Mouse (Mus musculus): ENCODE results near the gene Prkcz. TPM values are rescaled to one million over a fixed set of nuclear protein-coding genes. Genes with fewer than 3 reads are reported as not detected.

The Prkcz gene
- polyA plus RNA-seq (2012; rRNA removed; ENCODE audit: low replicate concordance), result 1.7 and 9.6 TPM in 2 replicates

DNA sequence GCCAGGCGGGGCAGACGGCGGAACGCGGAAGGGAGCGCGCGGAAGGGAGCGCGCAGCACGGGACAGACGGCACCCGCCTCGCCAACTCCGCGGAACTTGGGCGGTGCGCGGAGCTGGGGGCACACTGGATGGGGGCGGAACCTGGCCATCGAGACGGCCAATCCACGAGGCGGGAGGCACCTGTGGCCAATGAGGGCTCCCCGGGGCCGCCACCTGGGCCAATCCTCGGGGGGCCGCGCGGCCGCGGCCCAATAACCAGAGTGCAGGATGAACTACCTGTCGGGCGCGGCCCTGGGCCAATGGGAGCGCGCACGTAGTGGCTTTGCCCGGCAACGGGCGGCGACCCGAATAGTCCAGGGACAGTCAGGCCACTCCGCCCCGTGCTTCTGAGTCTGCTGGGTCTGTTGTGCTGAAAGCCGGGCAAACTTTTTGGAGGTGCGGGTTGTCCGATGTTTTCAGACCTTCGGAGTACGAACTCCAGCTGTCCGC is at the start of gene Prkcz:
Gene Prkcz, minus strand, starts transcription at position 59 of the 489 bp plus-strand sequence.

DNA sequence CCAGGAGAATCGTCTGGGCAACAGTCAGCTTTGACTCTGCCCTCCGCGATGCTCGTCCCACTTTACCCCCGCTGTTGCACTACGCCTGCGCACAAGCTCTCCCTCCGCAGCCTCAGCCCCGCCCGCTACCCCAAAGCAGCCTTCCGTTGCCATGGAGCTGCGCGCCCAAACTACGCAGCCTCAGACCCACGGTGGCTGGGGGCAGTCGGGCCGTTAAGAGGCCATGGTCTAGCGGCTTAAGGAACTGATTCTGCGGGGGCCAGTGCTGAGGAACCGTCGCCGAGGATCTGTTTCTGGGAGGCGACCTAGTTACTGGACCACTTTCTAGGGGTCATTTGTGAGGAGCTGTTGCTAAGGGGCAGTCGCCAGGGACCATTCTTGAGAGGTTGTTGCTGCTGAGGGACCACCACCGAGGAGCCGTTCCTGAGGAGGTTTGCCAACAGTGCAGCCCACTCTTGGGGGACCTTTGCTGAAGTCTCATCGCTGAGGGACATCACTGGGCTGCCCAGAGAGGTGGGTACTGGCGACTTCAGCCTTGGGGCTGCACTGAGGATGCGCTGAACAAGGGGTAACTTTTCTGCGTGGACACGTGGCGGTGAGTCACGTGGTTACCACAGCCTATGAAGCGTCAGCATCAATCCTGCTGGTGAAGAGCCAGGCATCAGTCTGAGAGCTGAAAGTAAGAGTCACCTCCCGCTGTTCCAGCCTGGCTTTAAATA is 48.1 kb upstream of the Prkcz start, which contains the start of gene Cfap74:
Gene Cfap74, plus strand, starts transcription at position 133 of the 719 bp plus-strand sequence.

DNA sequence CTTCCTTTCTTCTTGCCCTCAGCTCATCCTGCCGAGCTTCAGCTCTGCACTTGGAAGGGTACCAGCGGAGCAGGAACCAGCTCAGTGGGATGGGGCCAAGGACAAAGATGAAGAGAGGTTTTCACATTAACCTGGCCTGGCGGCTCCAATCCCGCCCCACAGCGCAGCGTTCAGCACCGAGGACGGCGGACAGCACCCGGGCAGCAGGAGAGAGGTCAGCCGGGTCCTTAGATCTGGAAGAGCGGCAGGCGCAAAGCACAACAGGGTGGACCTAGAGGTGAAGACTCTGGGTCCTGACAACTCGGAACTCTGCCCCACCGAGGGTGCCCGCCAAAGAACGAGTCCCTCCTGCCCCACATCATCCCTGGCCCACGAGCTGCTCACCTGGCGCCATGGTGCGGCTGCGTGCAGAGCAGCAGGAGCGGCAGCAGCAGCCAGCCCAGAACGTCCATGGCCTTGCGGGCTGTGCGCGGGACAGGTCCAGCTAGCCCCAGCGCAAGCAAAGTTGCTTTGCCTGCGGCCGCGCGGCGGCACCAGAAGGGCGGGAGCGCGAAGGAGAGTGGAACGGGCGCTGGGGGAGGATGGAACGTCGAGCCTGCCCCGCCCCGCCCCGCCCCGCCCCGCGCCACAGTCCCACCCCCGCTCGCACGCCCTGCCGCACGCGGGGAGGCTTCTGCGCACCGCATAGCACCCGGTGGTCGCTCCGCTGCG is 36.5 kb upstream of the Prkcz start, which contains the start of gene Gabrd:
Gene Gabrd, minus strand, starts transcription at position 602 of the 711 bp plus-strand sequence.

DNA sequence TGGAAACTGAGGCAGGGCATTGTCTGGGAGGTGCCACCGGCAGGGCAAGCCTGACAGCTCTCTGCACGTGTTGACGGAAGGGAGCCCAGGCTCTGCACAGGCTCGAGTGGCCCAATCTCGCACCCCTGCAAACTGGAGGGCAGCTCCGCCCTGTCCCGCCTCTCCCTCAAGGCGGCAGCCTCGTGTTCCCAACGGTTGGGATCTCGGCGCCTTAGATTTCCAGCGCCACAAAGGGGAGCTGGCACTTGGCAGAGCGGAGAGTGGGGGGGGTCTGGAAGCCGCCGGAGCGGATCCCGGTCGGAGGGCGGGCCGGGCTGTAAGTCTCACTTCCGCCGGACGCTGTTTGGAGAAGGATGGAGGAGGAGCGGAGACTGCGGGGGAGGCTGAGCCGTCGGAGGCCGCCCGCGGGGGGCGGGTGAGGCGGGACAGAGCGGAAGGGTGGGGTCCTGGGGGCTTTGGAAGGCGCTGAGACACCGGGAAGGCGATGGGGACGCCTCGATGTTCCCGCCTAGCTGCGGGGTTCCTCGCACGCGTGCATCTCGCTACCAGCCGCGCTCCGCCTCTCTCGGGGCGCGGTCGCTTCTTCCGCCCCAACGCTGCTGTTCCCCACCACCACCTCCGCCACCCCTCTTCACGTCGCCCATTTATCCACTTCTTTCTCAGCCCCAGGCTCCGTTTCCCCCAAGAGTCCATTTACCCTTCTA is 111.4 kb downstream of the Prkcz start, which contains the start of gene Faap20:
Gene Faap20, plus strand, starts transcription at position 155 of the 704 bp plus-strand sequence.

DNA sequence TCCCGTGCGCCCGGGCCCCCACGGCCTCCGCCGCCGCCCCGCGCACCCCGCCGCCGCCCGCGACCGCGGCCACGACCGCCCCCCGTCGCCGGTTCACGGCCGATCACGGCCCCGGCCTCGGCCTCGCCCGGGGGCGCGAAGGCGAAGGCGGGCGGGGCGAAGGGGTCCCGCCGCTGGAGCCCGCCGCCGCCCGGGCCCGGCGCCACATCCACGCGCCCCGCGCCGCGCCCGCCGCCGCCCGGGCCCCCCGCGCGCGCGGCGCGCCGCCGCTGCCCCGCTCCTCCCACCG is 138.7 kb downstream of the Prkcz start, which contains the start of gene Ski:
Gene Ski, minus strand, starts transcription at position 41 of the 289 bp plus-strand sequence.

Other genes with a start within 250 kb of the Prkcz start
- 54.5 and 88.7 TPM in 2 replicates for gene Ski, start 138.8 kb downstream of the Prkcz start, polyA plus RNA-seq (2012; rRNA removed; ENCODE audit: low replicate concordance)
- 71.5 and 99.0 TPM in 2 replicates for gene Faap20, start 111.6 kb downstream of the Prkcz start, polyA plus RNA-seq (2012; rRNA removed; ENCODE audit: low replicate concordance)
- 0.51 and 0.96 TPM in 2 replicates for gene Gabrd, start 36.8 kb upstream of the Prkcz start, polyA plus RNA-seq (2012; rRNA removed; ENCODE audit: low replicate concordance)
- gene Cfap74, start 47.8 kb upstream of the Prkcz start, polyA plus RNA-seq (2012; rRNA removed; ENCODE audit: low replicate concordance), result 2.5 and 4.3 TPM in 2 replicates
- 0.59 and 4.5 TPM in 2 replicates for gene Tmem52, start 107.8 kb upstream of the Prkcz start, polyA plus RNA-seq (2012; rRNA removed; ENCODE audit: low replicate concordance)
- gene Gnb1, start 130.0 kb upstream of the Prkcz start, polyA plus RNA-seq (2012; rRNA removed; ENCODE audit: low replicate concordance), result 842 and 878 TPM in 2 replicates
- 177 and 252 TPM in 2 replicates for gene Nadk, start 201.0 kb upstream of the Prkcz start, polyA plus RNA-seq (2012; rRNA removed; ENCODE audit: low replicate concordance)
- gene Slc35e2, start 240.1 kb upstream of the Prkcz start, polyA plus RNA-seq (2012; rRNA removed; ENCODE audit: low replicate concordance), result 8.3 and 14.7 TPM in 2 replicates